Mouse (Mus musculus): Measurements from ENCODE around the gene Dph2. TPM values are rescaled to one million over a fixed set of nuclear protein-coding genes. Genes with fewer than 3 reads are reported as not detected.

The Dph2 gene
- polyA plus RNA-seq, 1 experiment = 45.8 TPM

DNA sequence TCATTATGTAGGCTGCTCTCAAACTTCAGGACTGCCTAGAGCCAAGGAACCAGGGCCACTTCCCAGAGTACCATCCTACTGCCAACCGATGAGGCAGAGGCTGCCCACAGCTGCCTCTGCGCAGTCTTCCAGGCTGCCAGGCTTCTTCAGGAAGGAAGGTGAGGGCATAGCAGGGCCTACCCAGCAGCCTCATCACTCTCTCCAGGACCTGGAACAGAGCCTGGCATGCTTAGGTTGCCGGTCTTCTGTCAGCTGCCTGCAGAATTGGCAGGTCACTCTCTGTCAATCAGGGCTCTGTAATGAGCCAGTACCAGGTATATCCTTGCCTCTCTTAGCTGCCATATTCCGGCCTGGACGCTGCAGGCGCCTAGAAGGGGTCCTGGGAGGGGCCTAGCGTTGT, 41.7 kb downstream of the Dph2 start:
- no peaks in the 10 kb centered on the region for H3K27me3 ChIP-seq (ENCODE audit: control insufficient read depth, insufficient read depth, low read length)
- WGBS = 91% methylated on average over 7 of the region's 7 CpGs
- no peaks in the 10 kb centered on the region for H3K4me1 ChIP-seq (replicated peaks; ENCODE audit: control insufficient read depth, insufficient read depth, low read length)
- no peak overlapping the region for H3K27ac ChIP-seq (ENCODE audit: control insufficient read depth, insufficient read depth, low read length)
- DNase-seq = no peak
- H3K36me3 ChIP-seq (ENCODE audit: control insufficient read depth, insufficient read depth, low read length) = no peaks in the 10 kb centered on the region
- TF ChIP-seq CTCF (IDR thresholded peaks at IDR 0.05; ENCODE audit: borderline replicate concordance, control insufficient read depth, extremely low read depth, insufficient read depth, low read length, poor library complexity) (no peak), POLR2A (IDR thresholded peaks at IDR 0.05; ENCODE audit: control insufficient read depth, extremely low read depth, insufficient read depth, low read length, poor library complexity) (no peak)
- H3K4me3 ChIP-seq (ENCODE audit: control insufficient read depth, insufficient read depth, low read length) = no peak overlapping the region

DNA sequence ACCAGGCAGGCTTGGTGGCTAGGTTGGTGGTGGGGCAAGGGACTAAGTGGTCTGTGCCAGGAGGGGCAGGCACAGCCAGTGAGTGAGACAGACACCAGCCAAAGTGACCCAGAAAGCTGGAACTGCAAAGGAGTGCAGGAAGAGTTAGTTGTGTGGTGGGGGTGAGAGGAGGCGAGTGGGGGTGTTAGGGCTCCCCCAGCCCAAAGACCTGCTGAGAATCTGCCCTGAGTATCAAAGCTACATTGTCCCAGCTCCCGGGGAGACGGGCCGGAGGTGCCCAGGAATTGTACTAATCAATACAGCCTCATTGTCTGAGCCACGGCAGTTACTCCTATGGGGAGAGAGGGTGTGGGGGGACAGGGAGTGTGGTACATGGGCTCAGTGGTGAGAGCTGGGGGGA, 42.3 kb downstream of the Dph2 start:
- Histone ChIP-seq H3K27me3 (ENCODE audit: control insufficient read depth, insufficient read depth, low read length) (no peaks in the 10 kb centered on the region), H3K36me3 (ENCODE audit: control insufficient read depth, insufficient read depth, low read length) (no peaks in the 10 kb centered on the region), H3K4me1 (replicated peaks; ENCODE audit: control insufficient read depth, insufficient read depth, low read length) (no peaks in the 10 kb centered on the region), H3K4me3 (ENCODE audit: control insufficient read depth, insufficient read depth, low read length) (no peak overlapping the region), H3K27ac (ENCODE audit: control insufficient read depth, insufficient read depth, low read length) (no peak overlapping the region)
- no peak for DNase-seq
- 98% methylated on average over 5 of the region's 5 CpGs for WGBS
- TF ChIP-seq POLR2A (IDR thresholded peaks at IDR 0.05; ENCODE audit: control insufficient read depth, extremely low read depth, insufficient read depth, low read length, poor library complexity) (no peak), CTCF (IDR thresholded peaks at IDR 0.05; ENCODE audit: borderline replicate concordance, control insufficient read depth, extremely low read depth, insufficient read depth, low read length, poor library complexity) (no peak)

- TF ChIP-seq POLR2A (IDR thresholded peaks at IDR 0.05; ENCODE audit: control insufficient read depth, extremely low read depth, insufficient read depth, low read length, poor library complexity) (no peak), CTCF (IDR thresholded peaks at IDR 0.05; ENCODE audit: borderline replicate concordance, control insufficient read depth, extremely low read depth, insufficient read depth, low read length, poor library complexity) (no peak)
- H3K27ac ChIP-seq (ENCODE audit: control insufficient read depth, insufficient read depth, low read length) = no peak overlapping the region
- no peaks in the 10 kb centered on the region for H3K27me3 ChIP-seq (ENCODE audit: control insufficient read depth, insufficient read depth, low read length)
- no peaks in the 10 kb centered on the region for H3K4me1 ChIP-seq (replicated peaks; ENCODE audit: control insufficient read depth, insufficient read depth, low read length)
- 88% methylated on average over 17 of the region's 17 CpGs for WGBS
- no peak overlapping the region for H3K4me3 ChIP-seq (ENCODE audit: control insufficient read depth, insufficient read depth, low read length)
- no peaks in the 10 kb centered on the region for H3K36me3 ChIP-seq (ENCODE audit: control insufficient read depth, insufficient read depth, low read length)
- DNase-seq = no peak
Measured at GRCm38 (mm10) chr4:117849063-117849462, 42.8 kb downstream of the Dph2 start.

DNA sequence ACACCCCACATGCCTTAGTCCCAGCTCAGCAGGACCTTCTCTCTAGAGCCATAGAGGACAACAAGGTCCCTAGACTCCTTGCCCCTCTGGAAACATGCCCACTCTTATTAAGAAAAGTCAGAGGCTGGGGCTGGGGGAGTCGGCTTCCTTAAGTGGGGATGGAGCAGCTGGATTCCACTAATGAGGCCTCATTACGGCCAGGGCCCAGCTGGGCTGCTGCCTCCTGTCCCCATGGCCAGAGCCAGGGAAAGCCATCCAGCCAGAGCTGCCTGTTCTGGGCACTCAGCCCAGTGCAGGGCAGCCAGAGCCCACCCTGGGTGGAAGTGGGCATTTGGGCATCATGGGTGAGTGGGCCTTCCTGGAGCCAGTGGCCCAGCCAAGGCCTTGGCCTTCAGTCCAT, 44.8 kb downstream of the Dph2 start:
- Histone ChIP-seq H3K27me3 (ENCODE audit: control insufficient read depth, insufficient read depth, low read length) (no peaks in the 10 kb centered on the region), H3K36me3 (ENCODE audit: control insufficient read depth, insufficient read depth, low read length) (no peaks in the 10 kb centered on the region), H3K4me3 (ENCODE audit: control insufficient read depth, insufficient read depth, low read length) (no peak overlapping the region), H3K4me1 (replicated peaks; ENCODE audit: control insufficient read depth, insufficient read depth, low read length) (no peaks in the 10 kb centered on the region), H3K27ac (ENCODE audit: control insufficient read depth, insufficient read depth, low read length) (no peak overlapping the region)
- WGBS = 94% methylated on average over 2 of the region's 2 CpGs
- TF ChIP-seq CTCF (IDR thresholded peaks at IDR 0.05; ENCODE audit: borderline replicate concordance, control insufficient read depth, extremely low read depth, insufficient read depth, low read length, poor library complexity) (no peak), POLR2A (IDR thresholded peaks at IDR 0.05; ENCODE audit: control insufficient read depth, extremely low read depth, insufficient read depth, low read length, poor library complexity) (no peak)
- DNase-seq = no peak

DNA sequence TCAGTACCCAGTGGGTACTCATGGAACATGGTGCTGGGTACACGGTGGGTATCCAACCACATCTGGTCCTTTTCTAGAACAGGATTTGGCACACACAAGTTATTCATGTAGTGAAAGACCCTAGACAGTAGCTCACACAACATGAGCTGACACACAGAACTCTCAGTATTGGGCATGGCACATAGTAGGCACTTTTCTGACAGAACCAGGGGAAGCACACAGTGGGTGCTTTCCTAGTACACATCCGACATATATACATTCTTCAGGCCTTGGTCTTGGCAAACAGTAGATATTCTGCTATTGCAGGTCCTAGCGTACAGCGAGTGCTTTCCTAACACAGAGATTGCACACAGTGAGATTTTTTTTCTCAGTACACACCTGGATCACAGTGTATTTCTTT, 45.6 kb downstream of the Dph2 start:
- DNase-seq = no peak
- WGBS = 99% methylated on average over 4 of the region's 4 CpGs

DNA sequence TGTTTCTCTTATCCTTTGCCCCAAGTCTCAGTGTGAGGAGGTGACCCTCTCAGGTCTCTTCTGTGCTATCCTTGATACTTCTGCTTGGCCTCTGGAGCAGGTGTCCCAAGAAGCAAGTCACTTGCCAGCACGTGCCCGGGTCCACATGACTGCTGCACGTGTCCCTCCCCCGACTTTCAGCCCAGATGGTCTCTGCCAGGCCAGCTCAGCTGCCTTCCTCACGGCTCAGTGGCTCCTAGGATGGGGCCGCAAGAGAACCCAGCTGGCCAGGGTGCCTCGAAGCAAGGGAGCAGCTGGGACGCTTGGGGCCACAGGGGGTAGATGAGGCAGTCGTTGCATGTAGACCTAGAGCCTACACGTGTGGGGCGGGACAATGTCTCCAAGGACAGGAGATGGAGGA, 46.5 kb downstream of the Dph2 start:
- WGBS = 87% methylated on average over 11 of the region's 11 CpGs
- TF ChIP-seq POLR2A (IDR thresholded peaks at IDR 0.05; ENCODE audit: control insufficient read depth, extremely low read depth, insufficient read depth, low read length, poor library complexity) (no peak), CTCF (IDR thresholded peaks at IDR 0.05; ENCODE audit: borderline replicate concordance, control insufficient read depth, extremely low read depth, insufficient read depth, low read length, poor library complexity) (no peak)
- Histone ChIP-seq H3K36me3 (ENCODE audit: control insufficient read depth, insufficient read depth, low read length) (no peaks in the 10 kb centered on the region), H3K4me1 (replicated peaks; ENCODE audit: control insufficient read depth, insufficient read depth, low read length) (no peaks in the 10 kb centered on the region), H3K27ac (ENCODE audit: control insufficient read depth, insufficient read depth, low read length) (no peak overlapping the region), H3K27me3 (ENCODE audit: control insufficient read depth, insufficient read depth, low read length) (no peaks in the 10 kb centered on the region), H3K4me3 (ENCODE audit: control insufficient read depth, insufficient read depth, low read length) (no peak overlapping the region)
- no peak for DNase-seq

More for the DNA sequence above, 45.6 kb downstream of the Dph2 start:
- Histone ChIP-seq H3K27ac (ENCODE audit: control insufficient read depth, insufficient read depth, low read length) (no peak overlapping the region), H3K4me3 (ENCODE audit: control insufficient read depth, insufficient read depth, low read length) (no peak overlapping the region), H3K27me3 (ENCODE audit: control insufficient read depth, insufficient read depth, low read length) (no peaks in the 10 kb centered on the region), H3K4me1 (replicated peaks; ENCODE audit: control insufficient read depth, insufficient read depth, low read length) (no peaks in the 10 kb centered on the region), H3K36me3 (ENCODE audit: control insufficient read depth, insufficient read depth, low read length) (no peaks in the 10 kb centered on the region)
- no peak for TF ChIP-seq CTCF (IDR thresholded peaks at IDR 0.05; ENCODE audit: borderline replicate concordance, control insufficient read depth, extremely low read depth, insufficient read depth, low read length, poor library complexity)
- TF ChIP-seq POLR2A (IDR thresholded peaks at IDR 0.05; ENCODE audit: control insufficient read depth, extremely low read depth, insufficient read depth, low read length, poor library complexity) = no peak

DNA sequence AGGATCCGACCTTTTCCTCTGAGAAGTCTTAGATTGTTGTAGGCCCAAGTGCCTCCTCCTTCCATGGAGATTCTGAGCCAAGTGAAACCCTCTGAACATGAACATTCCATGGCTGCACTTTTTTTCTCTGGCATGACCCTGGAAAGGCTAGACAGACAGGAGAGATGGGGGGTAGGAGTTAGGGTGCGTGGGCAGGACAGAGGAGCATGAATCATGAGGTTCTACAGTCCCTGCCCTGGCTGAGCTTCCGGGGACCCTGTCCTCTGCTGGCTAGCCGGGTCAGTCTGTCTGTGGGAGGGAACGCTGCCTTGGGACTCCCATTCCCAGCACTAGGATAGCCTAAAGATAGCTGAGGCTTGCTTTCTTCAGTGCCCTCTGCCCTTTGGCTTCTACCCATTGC, 47.4 kb downstream of the Dph2 start:
- no peaks in the 10 kb centered on the region for H3K4me1 ChIP-seq (replicated peaks; ENCODE audit: control insufficient read depth, insufficient read depth, low read length)
- no peak for DNase-seq
- H3K4me3 ChIP-seq (ENCODE audit: control insufficient read depth, insufficient read depth, low read length) = no peak overlapping the region
- no peaks in the 10 kb centered on the region for H3K27me3 ChIP-seq (ENCODE audit: control insufficient read depth, insufficient read depth, low read length)
- 95% methylated on average over 5 of the region's 5 CpGs for WGBS
- no peaks in the 10 kb centered on the region for H3K36me3 ChIP-seq (ENCODE audit: control insufficient read depth, insufficient read depth, low read length)
- no peak for TF ChIP-seq POLR2A (IDR thresholded peaks at IDR 0.05; ENCODE audit: control insufficient read depth, extremely low read depth, insufficient read depth, low read length, poor library complexity)
- no peak for TF ChIP-seq CTCF (IDR thresholded peaks at IDR 0.05; ENCODE audit: borderline replicate concordance, control insufficient read depth, extremely low read depth, insufficient read depth, low read length, poor library complexity)
- no peak overlapping the region for H3K27ac ChIP-seq (ENCODE audit: control insufficient read depth, insufficient read depth, low read length)
